Mouse (Mus musculus) MEL (cell line): ENCODE data around the gene Slc41a2.

Experiments used
- CHD2 ChIP-seq: IDR thresholded peaks from 2 replicates; pipeline ENCODE4 v1.6.1; 2011; ENCODE audit warnings: low read length, improper control_type of control experiment
- CTCF ChIP-seq, 3 experiments: IDR thresholded peaks in 2 of 3; conservative IDR thresholded peaks in 1 of 3; 2 replicates each; pipeline ENCODE4 v1.5.1; 2011 to 2012; ENCODE audit warnings: low read length in 3 of 3, low read depth in 2 of 3, mild to moderate bottlenecking in 2 of 3, improper control_type of control experiment in 1 of 3, inconsistent platforms in 1 of 3, mixed read lengths in 1 of 3, moderate library complexity in 1 of 3; ENCODE audit not compliant: control insufficient read depth in 1 of 3, insufficient read depth in 1 of 3, poor library complexity in 1 of 3, severe bottlenecking in 1 of 3
- EP300 ChIP-seq, 2 experiments: IDR thresholded peaks; 2 replicates each; pipeline ENCODE4 v1.6.1; 2011; ENCODE audit warnings: improper control_type of control experiment in 2 of 2, low read length in 2 of 2, low read depth in 1 of 2, mild to moderate bottlenecking in 1 of 2
- GATA1 ChIP-seq: IDR thresholded peaks from 2 replicates; pipeline ENCODE4 v1.6.1; 2011; ENCODE audit warnings: low read depth, low read length, improper control_type of control experiment
- HCFC1 ChIP-seq: IDR thresholded peaks from 2 replicates; pipeline ENCODE4 v1.6.1; 2012; ENCODE audit warnings: low read depth, mild to moderate bottlenecking, inconsistent platforms, low read length, improper control_type of control experiment, moderate library complexity
- JUND ChIP-seq: IDR thresholded peaks from 2 replicates; pipeline ENCODE4 v1.6.1; 2011; ENCODE audit warnings: low read depth, mild to moderate bottlenecking, improper control_type of control experiment, low read length
- MAX ChIP-seq: IDR thresholded peaks from 2 replicates; pipeline ENCODE4 v1.6.1; 2011; ENCODE audit warnings: low read length, improper control_type of control experiment
- NELFE ChIP-seq: IDR thresholded peaks from 2 replicates; pipeline ENCODE4 v1.6.1; 2011; ENCODE audit warnings: low read depth, low read length, improper control_type of control experiment
- POLR2A ChIP-seq, 2 experiments: IDR thresholded peaks; 2 replicates each; pipeline ENCODE4 v1.6.1; 2011 to 2012; ENCODE audit warnings: low read length in 2 of 2, mild to moderate bottlenecking in 2 of 2, control low read depth in 1 of 2, improper control_type of control experiment in 1 of 2, low read depth in 1 of 2, moderate library complexity in 1 of 2; ENCODE audit not compliant: control insufficient read depth in 1 of 2, insufficient read depth in 1 of 2, poor library complexity in 1 of 2
- POLR2AphosphoS2 ChIP-seq: IDR thresholded peaks from 2 replicates; pipeline ENCODE4 v1.6.1; 2011; ENCODE audit warnings: low read length, improper control_type of control experiment
- SIN3A ChIP-seq: IDR thresholded peaks from 2 replicates; pipeline ENCODE4 v1.6.1; 2012; ENCODE audit warnings: low read length, improper control_type of control experiment, inconsistent platforms
- TBP ChIP-seq: IDR thresholded peaks from 2 replicates; pipeline ENCODE4 v1.8.0; 2011; ENCODE audit warnings: low read depth, low read length, improper control_type of control experiment
- USF1 ChIP-seq: IDR thresholded peaks from 2 replicates; pipeline ENCODE4 v1.6.1; 2014; ENCODE audit warnings: low read depth, mild to moderate bottlenecking, inconsistent platforms, low read length, improper control_type of control experiment, moderate library complexity
- ZC3H11A ChIP-seq: IDR thresholded peaks from 2 replicates; pipeline ENCODE4 v1.6.1; 2012; ENCODE audit warnings: low read depth, mild to moderate bottlenecking, inconsistent platforms, low read length, improper control_type of control experiment

DNA sequence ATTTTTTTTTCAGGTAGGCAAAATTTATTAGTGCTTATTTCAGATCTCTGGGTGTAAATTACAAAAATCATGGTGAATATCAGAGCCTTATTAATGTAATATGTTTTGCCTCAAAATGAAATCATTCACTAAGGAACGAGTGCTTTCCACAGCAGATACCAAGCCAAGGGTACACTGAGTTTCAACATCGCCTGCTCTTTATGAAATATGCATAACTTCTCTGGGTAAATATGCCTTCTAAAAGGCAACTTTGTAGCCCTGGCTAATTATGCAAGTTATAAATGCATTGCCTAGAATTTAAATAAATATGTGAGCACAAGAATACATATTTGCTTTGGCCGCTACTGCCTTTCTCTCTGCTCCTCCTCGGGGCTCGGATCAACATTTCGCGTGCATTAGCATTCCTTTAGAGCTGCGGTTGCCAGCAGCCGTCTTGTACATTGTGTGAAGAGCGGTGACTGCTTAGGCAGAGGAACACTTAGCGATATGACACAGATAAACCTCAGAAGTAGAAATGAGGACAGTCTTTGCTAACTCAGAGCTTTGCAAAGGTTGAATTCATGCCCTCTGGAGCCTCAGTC lies 95.5 kb downstream of the Slc41a2 start:
- TF ChIP-seq EP300 (IDR thresholded peaks at IDR 0.05; ENCODE audit: low read depth in 1 of 2, low read length in 2 of 2) (no peak), TBP (no peak), CTCF (IDR thresholded peaks at IDR 0.05 in 2 of 3, conservative IDR thresholded peaks at IDR 0.05 in 1 of 3; ENCODE audit: control insufficient read depth in 1 of 3, insufficient read depth in 1 of 3, low read depth in 2 of 3, low read length in 3 of 3, poor library complexity in 1 of 3, severe bottlenecking in 1 of 3) (no peak), NELFE (no peak), GATA1 (no peak), POLR2AphosphoS2 (no peak), JUND (no peak), MAX (no peak), POLR2A (IDR thresholded peaks at IDR 0.05; ENCODE audit: control insufficient read depth in 1 of 2, insufficient read depth in 1 of 2, low read depth in 1 of 2, low read length in 2 of 2, poor library complexity in 1 of 2) (no peak), CHD2 (no peak), USF1 (no peak), SIN3A (no peak), HCFC1 (no peak), ZC3H11A (no peak)
